Mouse (Mus musculus): ENCODE data around the gene Lipo4. TPM values are rescaled to one million over a fixed set of nuclear protein-coding genes. Genes with fewer than 3 reads are reported as not detected.
"Not testable (repeated sequence)": the region's sequence is repeated elsewhere in the genome, so short reads cannot be mapped to it uniquely, and the experiment has no call there.

The Lipo4 gene
- polyA plus RNA-seq (2014; fragmentation: Nextera tagmentation; extraction: Ambion mirVana): not detected in 2 replicates

DNA sequence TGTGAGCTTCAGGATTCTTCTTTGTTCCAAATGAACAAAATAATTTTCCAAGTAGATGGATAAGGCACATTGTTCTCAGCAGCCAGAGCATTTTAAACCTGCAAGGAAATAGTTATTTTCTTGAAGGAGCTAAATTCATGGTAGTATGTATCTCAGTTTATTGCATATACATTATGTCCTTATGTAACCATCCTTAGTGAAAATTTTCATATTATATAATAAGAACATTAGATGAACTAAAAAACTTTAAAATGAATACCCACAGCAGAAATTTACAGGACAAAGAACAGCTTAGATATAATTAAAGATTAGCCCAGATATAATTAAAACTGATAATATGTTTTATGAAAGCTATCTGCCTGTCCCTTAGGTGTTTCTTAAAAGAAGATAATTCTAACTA, at the start of gene Lipo4:
TSS of gene Lipo4 (minus strand) at position 101 of the 400 bp plus-strand sequence.
- H3K9ac ChIP-seq (ENCODE audit: low read depth, low read length): no peak within 1 kb of the TSS
- H3K27me3 ChIP-seq (ENCODE audit: control insufficient read depth, insufficient read depth, low read length): no peaks in the 10 kb centered on the region
- H3K27ac ChIP-seq (ENCODE audit: low read depth, low read length): no peak within 1 kb of the TSS
- no peaks in the 10 kb centered on the region for H3K4me1 ChIP-seq (ENCODE audit: control insufficient read depth, insufficient read depth, low read length)
- H3K36me3 ChIP-seq (ENCODE audit: control insufficient read depth, insufficient read depth, low read length): no peaks in the 10 kb centered on the region
- H3K4me3 ChIP-seq (ENCODE audit: low read length): no peak within 1 kb of the TSS
- H3K9me3 ChIP-seq (ENCODE audit: control insufficient read depth, low read length): no peaks in the 10 kb centered on the region
- H3K4me2 ChIP-seq (replicated peaks; ENCODE audit: low read depth, low read length): no peak within 1 kb of the TSS
- ATAC-seq (ENCODE audit: low FRiP score, low TSS enrichment): no peak

DNA sequence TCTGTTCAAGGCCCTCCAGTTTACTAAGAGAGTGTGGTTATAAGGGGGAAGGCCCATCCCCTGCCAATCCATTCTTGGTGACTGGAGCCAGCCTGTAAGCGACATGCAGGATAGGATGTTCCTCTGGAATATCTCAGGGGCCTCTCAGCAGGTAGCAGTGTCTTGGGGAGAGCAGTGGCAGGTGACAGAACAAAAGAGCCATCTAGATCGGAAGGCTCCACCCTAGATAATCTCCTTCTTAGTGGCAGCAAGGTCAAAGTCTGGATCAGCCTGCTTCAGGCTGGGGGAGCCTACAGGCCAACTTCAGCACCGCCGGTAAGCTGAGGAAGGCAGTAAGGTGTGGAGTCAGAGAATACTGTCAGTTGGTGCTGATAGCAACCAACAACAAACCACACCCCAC, 61.2 kb downstream of the Lipo4 start:
- 41% methylated on average over 4 of the region's 4 CpGs for WGBS
- not testable (repeated sequence) for H3K27ac ChIP-seq (ENCODE audit: low read depth, low read length); ATAC-seq (ENCODE audit: low FRiP score, low TSS enrichment); H3K4me1 ChIP-seq (ENCODE audit: control insufficient read depth, insufficient read depth, low read length); H3K36me3 ChIP-seq (ENCODE audit: control insufficient read depth, insufficient read depth, low read length); H3K4me2 ChIP-seq (replicated peaks; ENCODE audit: low read depth, low read length); H3K9ac ChIP-seq (ENCODE audit: low read depth, low read length); H3K27me3 ChIP-seq (ENCODE audit: control insufficient read depth, insufficient read depth, low read length); H3K9me3 ChIP-seq (ENCODE audit: control insufficient read depth, low read length); H3K4me3 ChIP-seq (ENCODE audit: low read length)

DNA sequence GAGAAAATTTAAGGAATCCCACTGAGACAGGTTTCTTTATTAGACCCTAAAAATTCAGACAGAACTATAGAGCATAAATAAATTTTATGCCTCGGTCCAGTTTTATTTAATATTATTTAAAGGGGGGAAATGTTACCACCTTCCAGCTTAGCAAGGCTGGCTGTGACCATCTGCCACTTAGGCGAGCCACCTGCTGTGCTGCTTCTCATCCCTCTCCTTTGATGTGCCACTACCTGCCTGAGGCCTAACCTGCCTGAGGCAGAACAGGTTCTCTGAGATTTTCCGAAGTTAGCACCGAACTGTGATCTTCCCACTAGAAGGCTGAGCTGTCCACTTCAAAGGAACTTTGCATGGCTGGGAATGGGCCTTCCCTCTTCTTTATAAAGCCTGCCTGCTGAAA, 63.9 kb downstream of the Lipo4 start:
- no peaks in the 10 kb centered on the region for H3K4me1 ChIP-seq (ENCODE audit: control insufficient read depth, insufficient read depth, low read length)

More for the DNA sequence above, 63.9 kb downstream of the Lipo4 start:
- no peaks in the 10 kb centered on the region for H3K36me3 ChIP-seq (ENCODE audit: control insufficient read depth, insufficient read depth, low read length)
- no peak overlapping the region for H3K4me3 ChIP-seq (ENCODE audit: low read length)
- no peak overlapping the region for H3K4me2 ChIP-seq (replicated peaks; ENCODE audit: low read depth, low read length)
- no peaks in the 10 kb centered on the region for H3K27me3 ChIP-seq (ENCODE audit: control insufficient read depth, insufficient read depth, low read length)
- WGBS: 61% methylated on average over 4 of the region's 4 CpGs
- no peak for ATAC-seq (ENCODE audit: low FRiP score, low TSS enrichment)
- H3K9ac ChIP-seq (ENCODE audit: low read depth, low read length): no peak overlapping the region
- no peaks in the 10 kb centered on the region for H3K9me3 ChIP-seq (ENCODE audit: control insufficient read depth, low read length)
- no peak overlapping the region for H3K27ac ChIP-seq (ENCODE audit: low read depth, low read length)

Other genes starting within 250 kb of the Lipo4 start
- 6.8 and 7.1 TPM in 2 replicates for gene Rnls, start 125.5 kb downstream of the Lipo4 start, polyA plus RNA-seq (2014; fragmentation: Nextera tagmentation; extraction: Ambion mirVana)
- not detected in 2 replicates for gene Gm8978, start 107.5 kb upstream of the Lipo4 start, polyA plus RNA-seq (2014; fragmentation: Nextera tagmentation; extraction: Ambion mirVana)
- gene Lipo2, start 233.6 kb upstream of the Lipo4 start, polyA plus RNA-seq (2014; fragmentation: Nextera tagmentation; extraction: Ambion mirVana): 0.29 and 0.42 TPM in 2 replicates
- 14.7 and 18.0 TPM in 2 replicates for gene Lipo3, start 244.2 kb upstream of the Lipo4 start, polyA plus RNA-seq (2014; fragmentation: Nextera tagmentation; extraction: Ambion mirVana)

Data from kidney, embryonic 14.5 days (tissue).